Mouse (Mus musculus): ENCODE results near the gene Mtmr12.

DNA sequence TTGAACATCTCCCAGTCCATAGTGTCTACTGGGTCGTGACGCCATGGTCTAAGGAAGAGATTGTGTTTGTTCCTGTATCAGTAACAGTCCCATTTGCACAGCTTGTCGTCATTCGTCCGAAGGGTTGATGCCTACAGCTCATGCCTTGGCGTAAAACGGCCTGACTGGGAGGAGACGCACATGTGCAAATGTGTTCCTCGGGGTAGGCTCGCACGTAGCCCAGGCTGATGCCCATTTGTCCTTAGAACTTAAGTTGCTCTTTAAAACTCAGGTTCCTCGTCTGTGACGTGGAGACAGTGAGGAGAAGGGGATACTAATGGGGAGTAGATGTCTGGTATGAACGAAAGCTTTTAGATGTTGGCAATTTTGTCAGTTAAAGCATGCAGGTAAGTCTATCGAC lies 22.1 kb downstream of the Mtmr12 start:
- no peak for TF ChIP-seq CTCF (IDR thresholded peaks at IDR 0.05; ENCODE audit: borderline replicate concordance, control insufficient read depth, extremely low read depth, insufficient read depth, low read length, poor library complexity)
- TF ChIP-seq POLR2A (IDR thresholded peaks at IDR 0.05; ENCODE audit: control insufficient read depth, extremely low read depth, insufficient read depth, low read length, poor library complexity): no peak
